7 mouse cellular contexts compared by ENCODE assay signal in genomic region chr16:20591076-20591705, GRCm38 (mm10). TPM values are rescaled to one million over a fixed set of nuclear protein-coding genes. Genes with fewer than 3 reads are reported as not detected.
DNase-seq lines count a peak whose midpoint lies in the region; ATAC-seq and TF ChIP-seq lines count a peak whose summit lies in the region.

No protein-coding gene starts in this region.

- H3K4me3 ChIP-seq in kidney, adult 2 months (ENCODE audit: insufficient read depth, low read depth, low read length) = no peak overlapping the region
- H3K4me3 ChIP-seq in forebrain, embryonic 10.5 days = peak overlapping the region; percentile 64
- H3K4me3 ChIP-seq in intestine, embryonic 15.5 days (replicated peaks) = peak overlapping the region; percentile 51
- peak overlapping the region; percentile 46; the same call in 1 of the 2 replicates for H3K4me3 ChIP-seq in neural tube, embryonic 11.5 days (ENCODE audit: low read depth, low read length)

- no peak overlapping the region; the same call in 1 of the 2 replicates for H3K9ac ChIP-seq in intestine, embryonic 15.5 days
- H3K9ac ChIP-seq in neural tube, embryonic 11.5 days (ENCODE audit: low read length) = no peak overlapping the region

- H3K4me1 ChIP-seq in kidney, adult 2 months (ENCODE audit: control insufficient read depth, insufficient read depth, low read length) = no peaks in the 10 kb centered on the region
- H3K4me1 ChIP-seq in forebrain, embryonic 10.5 days = peaks cover 25% of the 10 kb centered on the region
- H3K4me1 ChIP-seq in intestine, embryonic 15.5 days (replicated peaks) = peaks cover 22% of the 10 kb centered on the region
- 0 out of 2 replicates have a peak, but pooled peaks cover 4% of the 10 kb centered on the region for H3K4me1 ChIP-seq in neural tube, embryonic 11.5 days (ENCODE audit: control insufficient read depth, insufficient read depth, low read length)

- peak; percentile 15 to 20 for DNase-seq in kidney, postnatal 4 days
- no peak for DNase-seq in kidney, adult 2 months
- peak; percentile 25 for DNase-seq in forebrain, embryonic 10.5 days (ENCODE audit: extremely low spot score, low spot score)
- no peak for DNase-seq in neural tube, embryonic 11.5 days (ENCODE audit: low spot score)
- no peak for DNase-seq in frontal cortex, postnatal 10 days (ENCODE audit: low spot score in 2 of 2)
- no peak for DNase-seq in thymus, postnatal 0 days (ENCODE audit: low spot score)

- no peaks in the 10 kb centered on the region; the same call in 1 of the 2 replicates for H3K27me3 ChIP-seq in kidney, adult 2 months (replicated peaks; ENCODE audit: control insufficient read depth, insufficient read depth, low read length)
- H3K27me3 ChIP-seq in forebrain, embryonic 10.5 days (ENCODE audit: poor library complexity, severe bottlenecking) = peaks cover 76% of the 10 kb centered on the region
- H3K27me3 ChIP-seq in intestine, embryonic 15.5 days (replicated peaks) = peaks cover 40% of the 10 kb centered on the region
- H3K27me3 ChIP-seq in neural tube, embryonic 11.5 days (ENCODE audit: control insufficient read depth, insufficient read depth, low read length) = peaks cover 51% of the 10 kb centered on the region

- H3K36me3 ChIP-seq in kidney, adult 2 months (ENCODE audit: control insufficient read depth, insufficient read depth, low read length) = no peaks in the 10 kb centered on the region
- H3K36me3 ChIP-seq in forebrain, embryonic 10.5 days (replicated peaks) = no peaks in the 10 kb centered on the region
- no peaks in the 10 kb centered on the region for H3K36me3 ChIP-seq in intestine, embryonic 15.5 days
- no peaks in the 10 kb centered on the region for H3K36me3 ChIP-seq in neural tube, embryonic 11.5 days (ENCODE audit: control insufficient read depth, insufficient read depth, low read length)

- ATAC-seq in intestine, embryonic 15.5 days = 0 out of 2 replicates have a peak, but pooled peaks have one; percentile 15
- no peak; the same call in 1 of the 2 replicates for ATAC-seq in neural tube, embryonic 11.5 days (ENCODE audit: insufficient read depth, low FRiP score, low TSS enrichment)

- WGBS in kidney, adult 2 months = 5% methylated on average over 48 of the region's 48 CpGs
- 4% methylated on average over 48 of the region's 48 CpGs for WGBS in forebrain, embryonic 10.5 days
- 6% methylated on average over 48 of the region's 48 CpGs for WGBS in intestine, embryonic 15.5 days
- WGBS in neural tube, embryonic 11.5 days = 4% methylated on average over 46 of the region's 48 CpGs

- no peak for TF ChIP-seq POLR2A in kidney, adult 2 months (IDR thresholded peaks at IDR 0.05; ENCODE audit: low read depth, low read length)

- no peak overlapping the region for H3K27ac ChIP-seq in kidney, adult 2 months (ENCODE audit: insufficient read depth, low read depth, low read length)
- no peak overlapping the region for H3K27ac ChIP-seq in forebrain, embryonic 10.5 days
- no peak overlapping the region for H3K27ac ChIP-seq in intestine, embryonic 15.5 days
- H3K27ac ChIP-seq in neural tube, embryonic 11.5 days (ENCODE audit: low read depth, low read length) = no peak overlapping the region

- no peak for TF ChIP-seq CTCF in kidney, adult 2 months (conservative IDR thresholded peaks at IDR 0.05; ENCODE audit: insufficient read depth, insufficient read length, low read depth, low read length)

- H3K9me3 ChIP-seq in forebrain, embryonic 10.5 days = no peaks in the 10 kb centered on the region
- H3K9me3 ChIP-seq in intestine, embryonic 15.5 days = no peaks in the 10 kb centered on the region
- H3K9me3 ChIP-seq in neural tube, embryonic 11.5 days (ENCODE audit: control insufficient read depth, low read length) = no peaks in the 10 kb centered on the region

- H3K4me2 ChIP-seq in intestine, embryonic 15.5 days (replicated peaks) = peak overlapping the region; percentile 97
- H3K4me2 ChIP-seq in neural tube, embryonic 11.5 days (ENCODE audit: low read depth) = peak overlapping the region; percentile 83

RNA-seq across cellular contexts. Expression of gene Vwa5b2, which starts 1.9 kb away (rescaled TPM):
- polyA plus RNA-seq in kidney, adult 2 months (2012; rRNA removed) = 0.14 and 0.33 TPM in 2 replicates
- polyA plus RNA-seq in forebrain, embryonic 10.5 days (2016; fragmentation: Nextera tagmentation; extraction: Ambion mirVana) = 0.84 and 0.97 TPM in 2 replicates
- polyA plus RNA-seq in intestine, embryonic 15.5 days (2015; fragmentation: Nextera tagmentation; extraction: Ambion mirVana) = 5.5 and 7.0 TPM in 2 replicates
- 3.8 and 4.3 TPM in 2 replicates for polyA plus RNA-seq in neural tube, embryonic 11.5 days (2014; fragmentation: Nextera tagmentation; extraction: Ambion mirVana)
- polyA plus RNA-seq in thymus, postnatal 0 days (2015; fragmentation: Nextera tagmentation; extraction: Ambion mirVana) = not detected in 2 replicates

RNA-seq across cellular contexts. Expression of gene Eef1akmt4, which starts 20.2 kb away (rescaled TPM):
- polyA plus RNA-seq in kidney, adult 2 months (2012; rRNA removed) = 16.4 and 18.1 TPM in 2 replicates
- 43.3 and 44.1 TPM in 2 replicates for polyA plus RNA-seq in forebrain, embryonic 10.5 days (2016; fragmentation: Nextera tagmentation; extraction: Ambion mirVana)
- polyA plus RNA-seq in intestine, embryonic 15.5 days (2015; fragmentation: Nextera tagmentation; extraction: Ambion mirVana) = 32.0 and 37.2 TPM in 2 replicates
- 32.2 and 34.4 TPM in 2 replicates for polyA plus RNA-seq in neural tube, embryonic 11.5 days (2014; fragmentation: Nextera tagmentation; extraction: Ambion mirVana)
- polyA plus RNA-seq in thymus, postnatal 0 days (2015; fragmentation: Nextera tagmentation; extraction: Ambion mirVana) = 26.4 and 32.3 TPM in 2 replicates

RNA-seq across cellular contexts. Expression of gene Gm49333, which starts 20.2 kb away (rescaled TPM):
- polyA plus RNA-seq in kidney, adult 2 months (2012; rRNA removed) = 0.30 TPM in 1 of 2 replicates, not detected in the other
- polyA plus RNA-seq in forebrain, embryonic 10.5 days (2016; fragmentation: Nextera tagmentation; extraction: Ambion mirVana) = not detected in 2 replicates
- 0.19 TPM in 1 of 2 replicates, not detected in the other for polyA plus RNA-seq in intestine, embryonic 15.5 days (2015; fragmentation: Nextera tagmentation; extraction: Ambion mirVana)
- polyA plus RNA-seq in neural tube, embryonic 11.5 days (2014; fragmentation: Nextera tagmentation; extraction: Ambion mirVana) = not detected in 2 replicates
- polyA plus RNA-seq in thymus, postnatal 0 days (2015; fragmentation: Nextera tagmentation; extraction: Ambion mirVana) = not detected in 2 replicates

RNA-seq across cellular contexts. Expression of gene Alg3, which starts 20.3 kb away (rescaled TPM):
- 21.8 and 23.2 TPM in 2 replicates for polyA plus RNA-seq in kidney, adult 2 months (2012; rRNA removed)
- polyA plus RNA-seq in forebrain, embryonic 10.5 days (2016; fragmentation: Nextera tagmentation; extraction: Ambion mirVana) = 61.9 and 62.6 TPM in 2 replicates
- polyA plus RNA-seq in intestine, embryonic 15.5 days (2015; fragmentation: Nextera tagmentation; extraction: Ambion mirVana) = 40.1 and 46.0 TPM in 2 replicates
- polyA plus RNA-seq in neural tube, embryonic 11.5 days (2014; fragmentation: Nextera tagmentation; extraction: Ambion mirVana) = 58.6 and 61.3 TPM in 2 replicates
- 22.9 and 28.4 TPM in 2 replicates for polyA plus RNA-seq in thymus, postnatal 0 days (2015; fragmentation: Nextera tagmentation; extraction: Ambion mirVana)

RNA-seq across cellular contexts. Expression of gene Camk2n2, which starts 29.9 kb away (rescaled TPM):
- 5.4 and 5.8 TPM in 2 replicates for polyA plus RNA-seq in kidney, adult 2 months (2012; rRNA removed)
- 2.4 and 2.5 TPM in 2 replicates for polyA plus RNA-seq in forebrain, embryonic 10.5 days (2016; fragmentation: Nextera tagmentation; extraction: Ambion mirVana)
- polyA plus RNA-seq in intestine, embryonic 15.5 days (2015; fragmentation: Nextera tagmentation; extraction: Ambion mirVana) = 0.83 and 0.97 TPM in 2 replicates
- 4.1 and 4.4 TPM in 2 replicates for polyA plus RNA-seq in neural tube, embryonic 11.5 days (2014; fragmentation: Nextera tagmentation; extraction: Ambion mirVana)
- 0.48 and 0.52 TPM in 2 replicates for polyA plus RNA-seq in thymus, postnatal 0 days (2015; fragmentation: Nextera tagmentation; extraction: Ambion mirVana)

Comparison
In these comparisons a context has a peak if more than half of its experiments do, and no peak if none do; other contexts are left out.
1. DNase-seq: peak in kidney, postnatal 4 days (2 of 2) and forebrain, embryonic 10.5 days (single experiment); none in kidney, adult 2 months (single experiment), neural tube, embryonic 11.5 days (single experiment), frontal cortex, postnatal 10 days (0 of 2) and thymus, postnatal 0 days (single experiment).